Mouse (Mus musculus): ENCODE measurements around the gene Arfgef2. TPM values are rescaled to one million over a fixed set of nuclear protein-coding genes. Genes with fewer than 3 reads are reported as not detected.

Gene Arfgef2
- polyA plus RNA-seq, 1 experiment from 2014 or later: 6.1 TPM

- Histone ChIP-seq H3K4me2 (ENCODE audit: low read depth, low read length) (no peak overlapping the region), H3K27me3 (replicated peaks; ENCODE audit: control insufficient read depth, insufficient read depth, low read length) (no peaks in the 10 kb centered on the region), H3K36me3 (ENCODE audit: control insufficient read depth, insufficient read depth, low read length) (peaks cover 6% of the 10 kb centered on the region; the same call in 1 of the 2 replicates), H3K9me3 (ENCODE audit: control insufficient read depth, low read length) (no peaks in the 10 kb centered on the region), H3K4me1 (ENCODE audit: control insufficient read depth, insufficient read depth, low read length) (no peaks in the 10 kb centered on the region), H3K4me3 (ENCODE audit: low read length) (no peak overlapping the region), H3K9ac (ENCODE audit: low read depth, low read length) (no peak overlapping the region), H3K27ac (ENCODE audit: low read length) (no peak overlapping the region)
- 95% methylated on average over 2 of the region's 2 CpGs for WGBS
- ATAC-seq: no peak
Measured at GRCm38 (mm10) chr2:166834091-166834490, 28.7 kb downstream of the Arfgef2 start.

DNA sequence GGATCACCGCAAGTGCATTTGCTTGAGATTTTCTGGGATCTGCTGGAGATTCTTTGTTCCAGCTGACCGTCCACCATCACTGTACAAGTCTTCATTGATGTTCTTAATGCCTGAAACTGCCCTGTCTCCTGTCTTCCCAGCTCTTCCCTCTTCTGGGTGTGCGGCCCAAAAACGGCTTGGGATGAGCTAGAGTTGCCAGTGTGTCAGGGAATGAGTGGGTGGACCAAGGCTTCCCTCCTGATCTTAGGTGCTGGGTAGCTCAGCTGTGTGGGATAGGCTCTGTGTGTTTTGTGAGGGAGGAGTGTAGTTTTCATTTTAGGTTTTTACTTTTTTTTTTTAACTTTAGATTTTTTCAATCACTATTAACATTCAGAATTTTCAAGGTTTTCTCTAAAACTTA lies 29.4 kb downstream of the Arfgef2 start:
- Histone ChIP-seq H3K9ac (ENCODE audit: low read depth, low read length) (no peak overlapping the region), H3K4me3 (ENCODE audit: low read length) (no peak overlapping the region), H3K4me1 (ENCODE audit: control insufficient read depth, insufficient read depth, low read length) (no peaks in the 10 kb centered on the region), H3K9me3 (ENCODE audit: control insufficient read depth, low read length) (no peaks in the 10 kb centered on the region), H3K4me2 (ENCODE audit: low read depth, low read length) (no peak overlapping the region), H3K27ac (ENCODE audit: low read length) (no peak overlapping the region), H3K27me3 (replicated peaks; ENCODE audit: control insufficient read depth, insufficient read depth, low read length) (no peaks in the 10 kb centered on the region), H3K36me3 (ENCODE audit: control insufficient read depth, insufficient read depth, low read length) (peaks cover 6% of the 10 kb centered on the region; the same call in 1 of the 2 replicates)
- no peak for ATAC-seq
- 97% methylated on average over 4 of the region's 4 CpGs for WGBS

GRCm38 (mm10) chr2:166835581-166835980 lies 30.2 kb downstream of the Arfgef2 start:
- Histone ChIP-seq H3K36me3 (ENCODE audit: control insufficient read depth, insufficient read depth, low read length) (peaks cover 6% of the 10 kb centered on the region; the same call in 1 of the 2 replicates), H3K27me3 (replicated peaks; ENCODE audit: control insufficient read depth, insufficient read depth, low read length) (no peaks in the 10 kb centered on the region), H3K9me3 (ENCODE audit: control insufficient read depth, low read length) (no peaks in the 10 kb centered on the region), H3K4me2 (ENCODE audit: low read depth, low read length) (no peak overlapping the region), H3K9ac (ENCODE audit: low read depth, low read length) (no peak overlapping the region), H3K4me3 (ENCODE audit: low read length) (no peak overlapping the region), H3K27ac (ENCODE audit: low read length) (no peak overlapping the region), H3K4me1 (ENCODE audit: control insufficient read depth, insufficient read depth, low read length) (no peaks in the 10 kb centered on the region)
- ATAC-seq: no peak
- WGBS: 74% methylated on average over 5 of the region's 5 CpGs

- WGBS: 78% methylated on average over 4 of the region's 4 CpGs
- no peak for ATAC-seq
Measured at GRCm38 (mm10) chr2:166841813-166842212, 36.4 kb downstream of the Arfgef2 start.

GRCm38 (mm10) chr2:166850691-166851090 lies 45.3 kb downstream of the Arfgef2 start:
- WGBS: 87% methylated on average over 11 of the region's 11 CpGs
- Histone ChIP-seq H3K4me3 (ENCODE audit: low read length) (no peak overlapping the region), H3K27me3 (replicated peaks; ENCODE audit: control insufficient read depth, insufficient read depth, low read length) (no peaks in the 10 kb centered on the region), H3K9me3 (ENCODE audit: control insufficient read depth, low read length) (no peaks in the 10 kb centered on the region), H3K27ac (ENCODE audit: low read length) (no peak overlapping the region), H3K9ac (ENCODE audit: low read depth, low read length) (no peak overlapping the region), H3K4me2 (ENCODE audit: low read depth, low read length) (no peak overlapping the region), H3K4me1 (ENCODE audit: control insufficient read depth, insufficient read depth, low read length) (no peaks in the 10 kb centered on the region), H3K36me3 (ENCODE audit: control insufficient read depth, insufficient read depth, low read length) (peaks cover 42% of the 10 kb centered on the region)
- no peak for ATAC-seq

More at GRCm38 (mm10) chr2:166841813-166842212, 36.4 kb downstream of the Arfgef2 start:
- Histone ChIP-seq H3K4me2 (ENCODE audit: low read depth, low read length) (no peak overlapping the region), H3K4me3 (ENCODE audit: low read length) (no peak overlapping the region), H3K27me3 (replicated peaks; ENCODE audit: control insufficient read depth, insufficient read depth, low read length) (no peaks in the 10 kb centered on the region), H3K9ac (ENCODE audit: low read depth, low read length) (no peak overlapping the region), H3K9me3 (ENCODE audit: control insufficient read depth, low read length) (no peaks in the 10 kb centered on the region), H3K27ac (ENCODE audit: low read length) (no peak overlapping the region), H3K4me1 (ENCODE audit: control insufficient read depth, insufficient read depth, low read length) (no peaks in the 10 kb centered on the region), H3K36me3 (ENCODE audit: control insufficient read depth, insufficient read depth, low read length) (peaks cover 3% of the 10 kb centered on the region; the same call in 1 of the 2 replicates)

- no peak overlapping the region for H3K27ac ChIP-seq (ENCODE audit: low read length)
- no peak for ATAC-seq
- no peak overlapping the region for H3K9ac ChIP-seq (ENCODE audit: low read depth, low read length)
- H3K36me3 ChIP-seq (ENCODE audit: control insufficient read depth, insufficient read depth, low read length): peaks cover 47% of the 10 kb centered on the region
- H3K27me3 ChIP-seq (replicated peaks; ENCODE audit: control insufficient read depth, insufficient read depth, low read length): no peaks in the 10 kb centered on the region
- 94% methylated on average over 7 of the region's 7 CpGs for WGBS
- H3K4me1 ChIP-seq (ENCODE audit: control insufficient read depth, insufficient read depth, low read length): no peaks in the 10 kb centered on the region
- no peaks in the 10 kb centered on the region for H3K9me3 ChIP-seq (ENCODE audit: control insufficient read depth, low read length)
- no peak overlapping the region for H3K4me3 ChIP-seq (ENCODE audit: low read length)
- no peak overlapping the region for H3K4me2 ChIP-seq (ENCODE audit: low read depth, low read length)
Measured at GRCm38 (mm10) chr2:166852270-166852669, 46.9 kb downstream of the Arfgef2 start.

DNA sequence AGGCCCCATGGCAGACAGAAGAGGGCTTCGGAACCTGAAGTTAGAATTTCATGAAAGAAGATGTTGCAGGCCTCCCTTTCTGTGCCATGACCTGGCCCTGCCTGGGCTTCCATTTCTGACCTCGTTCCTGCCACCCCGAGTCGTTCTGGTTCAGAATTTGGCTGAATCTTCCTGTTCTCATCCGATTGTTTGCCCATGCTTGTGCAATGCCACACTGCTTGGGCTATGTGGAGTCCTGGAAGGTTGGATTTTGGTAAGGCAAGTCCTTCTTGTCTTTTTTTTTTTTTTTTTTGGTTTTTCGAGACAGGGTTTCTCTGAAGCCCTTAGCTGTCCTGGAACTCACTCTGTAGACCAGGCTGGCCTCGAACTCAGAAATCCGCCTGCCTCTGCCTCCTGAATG lies 50.4 kb downstream of the Arfgef2 start:
- ATAC-seq: no peak
- no peak overlapping the region for H3K9ac ChIP-seq (ENCODE audit: low read depth, low read length)
- H3K9me3 ChIP-seq (ENCODE audit: control insufficient read depth, low read length): no peaks in the 10 kb centered on the region
- H3K27ac ChIP-seq (ENCODE audit: low read length): no peak overlapping the region
- no peak overlapping the region for H3K4me3 ChIP-seq (ENCODE audit: low read length)
- no peaks in the 10 kb centered on the region for H3K27me3 ChIP-seq (replicated peaks; ENCODE audit: control insufficient read depth, insufficient read depth, low read length)
- H3K36me3 ChIP-seq (ENCODE audit: control insufficient read depth, insufficient read depth, low read length): peaks cover 44% of the 10 kb centered on the region
- 97% methylated on average over 8 of the region's 8 CpGs for WGBS
- H3K4me2 ChIP-seq (ENCODE audit: low read depth, low read length): no peak overlapping the region
- H3K4me1 ChIP-seq (ENCODE audit: control insufficient read depth, insufficient read depth, low read length): no peaks in the 10 kb centered on the region

- Histone ChIP-seq H3K4me3 (ENCODE audit: low read length) (no peak overlapping the region), H3K9me3 (ENCODE audit: control insufficient read depth, low read length) (no peaks in the 10 kb centered on the region), H3K36me3 (ENCODE audit: control insufficient read depth, insufficient read depth, low read length) (peaks cover 44% of the 10 kb centered on the region), H3K4me1 (ENCODE audit: control insufficient read depth, insufficient read depth, low read length) (no peaks in the 10 kb centered on the region), H3K9ac (ENCODE audit: low read depth, low read length) (no peak overlapping the region), H3K27me3 (replicated peaks; ENCODE audit: control insufficient read depth, insufficient read depth, low read length) (no peaks in the 10 kb centered on the region), H3K4me2 (ENCODE audit: low read depth, low read length) (no peak overlapping the region), H3K27ac (ENCODE audit: low read length) (no peak overlapping the region)
- 92% methylated on average over 6 of the region's 6 CpGs for WGBS
- ATAC-seq: no peak
Measured at GRCm38 (mm10) chr2:166856366-166856765, 51.0 kb downstream of the Arfgef2 start.

GRCm38 (mm10) chr2:166857118-166857517 lies 51.7 kb downstream of the Arfgef2 start:
- H3K4me1 ChIP-seq (ENCODE audit: control insufficient read depth, insufficient read depth, low read length): no peaks in the 10 kb centered on the region
- no peaks in the 10 kb centered on the region for H3K9me3 ChIP-seq (ENCODE audit: control insufficient read depth, low read length)
- no peak overlapping the region for H3K4me3 ChIP-seq (ENCODE audit: low read length)
- peaks cover 42% of the 10 kb centered on the region for H3K36me3 ChIP-seq (ENCODE audit: control insufficient read depth, insufficient read depth, low read length)
- 88% methylated on average over 2 of the region's 2 CpGs for WGBS
- no peak overlapping the region for H3K4me2 ChIP-seq (ENCODE audit: low read depth, low read length)
- no peak overlapping the region for H3K9ac ChIP-seq (ENCODE audit: low read depth, low read length)
- no peaks in the 10 kb centered on the region for H3K27me3 ChIP-seq (replicated peaks; ENCODE audit: control insufficient read depth, insufficient read depth, low read length)
- ATAC-seq: no peak
- H3K27ac ChIP-seq (ENCODE audit: low read length): no peak overlapping the region

DNA sequence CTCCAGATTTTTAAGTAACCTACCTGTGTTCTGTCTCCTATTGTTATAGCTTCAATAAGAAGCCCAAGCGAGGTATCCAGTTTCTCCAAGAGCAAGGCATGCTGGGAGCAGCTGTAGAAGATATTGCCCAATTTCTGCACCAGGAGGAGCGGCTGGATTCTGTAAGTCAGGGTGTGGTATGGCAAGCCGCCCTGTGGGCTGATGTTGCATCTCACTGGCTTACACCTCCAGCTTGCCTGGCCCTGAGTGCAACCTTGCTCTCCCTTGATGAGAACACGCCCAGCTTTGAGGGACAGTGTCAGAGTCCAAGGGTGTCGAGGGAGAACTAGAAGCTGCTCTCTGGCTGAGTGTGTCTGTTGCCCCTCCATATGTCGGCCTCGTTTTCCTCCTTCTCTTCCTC lies 53.8 kb downstream of the Arfgef2 start:
- 71% methylated on average over 7 of the region's 7 CpGs for WGBS
- peak; percentile 86 for ATAC-seq

More for the DNA sequence above, 53.8 kb downstream of the Arfgef2 start:
- H3K4me3 ChIP-seq (ENCODE audit: low read length): no peak overlapping the region
- H3K4me1 ChIP-seq (ENCODE audit: control insufficient read depth, insufficient read depth, low read length): no peaks in the 10 kb centered on the region
- no peak overlapping the region for H3K4me2 ChIP-seq (ENCODE audit: low read depth, low read length)
- no peak overlapping the region for H3K9ac ChIP-seq (ENCODE audit: low read depth, low read length)
- H3K27me3 ChIP-seq (replicated peaks; ENCODE audit: control insufficient read depth, insufficient read depth, low read length): no peaks in the 10 kb centered on the region
- peaks cover 24% of the 10 kb centered on the region for H3K36me3 ChIP-seq (ENCODE audit: control insufficient read depth, insufficient read depth, low read length)
- H3K27ac ChIP-seq (ENCODE audit: low read length): no peak overlapping the region
- no peaks in the 10 kb centered on the region for H3K9me3 ChIP-seq (ENCODE audit: control insufficient read depth, low read length)
